Mouse (Mus musculus): ENCODE results near the gene 2310022B05Rik. TPM values are rescaled to one million over a fixed set of nuclear protein-coding genes. Genes with fewer than 3 reads are reported as not detected.

2310022B05Rik gene
- 42.1 and 45.9 TPM in 2 replicates for polyA plus RNA-seq (2012; rRNA removed)

DNA sequence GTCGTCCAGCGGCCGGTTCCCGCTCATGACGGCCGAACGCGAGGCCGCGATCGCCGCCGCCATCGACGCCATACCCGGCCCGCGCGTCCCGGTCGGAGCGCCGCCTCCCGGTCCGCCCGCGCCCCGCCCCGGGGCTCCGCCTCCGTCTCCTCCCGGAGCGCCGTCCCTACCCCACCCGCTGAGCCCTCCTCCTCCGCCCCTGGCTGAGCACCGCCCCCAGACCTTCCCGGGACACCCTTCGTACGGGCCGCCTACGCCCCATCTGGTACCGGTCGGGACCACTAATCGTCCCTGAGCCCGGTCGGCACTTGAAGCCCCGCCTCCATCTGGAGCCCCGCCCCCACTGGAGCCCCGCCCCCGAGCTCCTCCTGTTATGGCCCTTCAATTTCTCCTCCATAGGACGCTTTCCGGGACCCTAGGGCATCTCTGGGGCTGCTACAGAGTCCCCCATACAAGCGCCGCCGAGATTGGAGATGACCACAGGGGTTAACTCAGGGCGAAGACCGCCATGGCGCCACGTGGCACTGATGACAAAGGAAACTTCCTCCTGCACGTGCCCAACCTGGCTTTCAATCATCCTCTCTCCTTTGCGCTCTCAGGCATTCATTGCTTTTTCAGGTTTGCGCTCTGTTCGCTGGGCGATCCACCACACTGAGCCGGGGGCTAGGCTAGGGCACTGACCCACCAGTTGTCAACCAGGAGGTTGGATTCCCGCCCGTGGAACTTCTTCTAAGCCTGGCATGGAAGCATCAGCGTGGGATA lies at the start of gene 2310022B05Rik:
Gene 2310022B05Rik, minus strand, starts transcription at position 258 of the 762 bp plus-strand sequence.
- DNase-seq (ENCODE audit: low spot score): peak; percentile 78

DNA sequence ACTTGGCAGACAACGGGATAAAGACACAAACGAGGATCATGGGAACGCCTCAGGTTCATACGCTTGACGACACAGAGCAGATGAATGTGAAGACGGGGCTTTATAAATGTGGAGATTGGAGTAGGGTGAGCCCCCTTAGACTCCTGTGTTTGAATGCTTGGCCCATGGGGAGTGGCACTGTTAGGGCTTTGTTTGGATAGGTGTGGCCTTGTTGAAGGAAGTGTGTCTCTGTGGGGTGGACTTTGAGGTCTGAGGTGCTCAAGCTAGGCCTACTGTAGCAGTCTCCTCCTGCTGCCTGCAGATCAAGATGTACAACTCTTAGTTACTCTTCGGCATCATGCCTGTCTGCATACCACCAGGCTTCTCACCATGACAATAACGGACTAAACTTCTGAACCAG lies 42.7 kb upstream of the 2310022B05Rik start:
- no peak for DNase-seq (ENCODE audit: low spot score)

DNA sequence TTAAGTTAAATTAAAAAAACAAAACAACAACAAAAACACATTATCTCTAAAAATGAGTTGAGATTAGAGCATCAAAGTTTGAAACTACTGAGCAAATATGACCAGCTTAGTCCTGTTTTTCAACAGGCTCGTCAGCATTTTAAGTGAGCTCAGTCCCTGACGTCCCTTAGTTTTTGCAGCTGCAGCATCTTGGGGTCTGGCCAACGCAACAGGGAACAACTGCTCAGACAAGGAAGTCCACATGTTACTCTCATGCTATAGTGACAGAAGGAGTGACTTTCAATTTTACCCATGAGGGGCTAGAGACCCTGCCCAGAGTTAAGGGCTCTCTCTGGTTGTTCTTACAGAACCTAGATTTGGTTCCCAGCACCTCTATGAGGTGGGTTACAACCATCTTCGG lies 41.2 kb upstream of the 2310022B05Rik start:
- DNase-seq (ENCODE audit: low spot score): no peak

DNA sequence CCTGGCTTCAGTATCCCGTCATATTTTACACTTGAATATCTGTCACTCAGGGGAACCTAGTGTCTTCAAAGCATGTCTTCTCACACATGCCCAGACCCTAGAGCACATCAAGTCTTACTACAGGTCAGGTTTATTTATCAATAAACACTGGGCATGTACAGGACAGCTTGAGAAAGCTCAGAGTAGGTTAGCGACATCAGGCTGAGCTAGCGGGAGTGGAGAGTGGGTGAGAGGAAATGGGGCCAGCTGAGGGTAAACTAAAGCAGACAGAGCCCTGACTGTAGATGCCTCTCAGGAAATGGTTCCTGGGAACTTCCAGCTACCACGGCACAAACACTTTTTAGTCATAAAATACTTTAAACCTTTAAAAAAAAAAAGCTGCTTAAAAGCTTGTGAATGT lies 40.4 kb upstream of the 2310022B05Rik start:
- DNase-seq (ENCODE audit: low spot score): no peak

DNA sequence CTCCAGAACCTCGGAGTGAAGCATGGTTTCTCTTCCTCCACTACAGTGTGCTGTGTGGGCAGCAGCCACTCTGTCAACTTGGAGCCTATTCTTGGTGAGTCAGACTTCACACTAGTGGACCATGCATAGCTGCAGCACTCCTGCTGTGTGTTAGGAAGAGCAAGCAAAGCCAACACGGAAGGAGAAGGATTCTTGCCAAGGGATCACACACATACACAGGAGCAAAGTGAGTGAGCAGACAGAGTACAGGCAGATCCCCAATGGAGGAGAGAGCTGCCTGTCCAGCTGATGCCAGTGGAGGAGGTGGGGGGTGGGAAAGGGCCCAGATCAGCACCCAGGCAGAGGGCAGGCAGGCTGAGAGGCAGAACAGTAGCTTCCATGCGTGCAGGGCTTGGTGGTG lies 39.0 kb upstream of the 2310022B05Rik start:
- no peak for DNase-seq (ENCODE audit: low spot score)

DNA sequence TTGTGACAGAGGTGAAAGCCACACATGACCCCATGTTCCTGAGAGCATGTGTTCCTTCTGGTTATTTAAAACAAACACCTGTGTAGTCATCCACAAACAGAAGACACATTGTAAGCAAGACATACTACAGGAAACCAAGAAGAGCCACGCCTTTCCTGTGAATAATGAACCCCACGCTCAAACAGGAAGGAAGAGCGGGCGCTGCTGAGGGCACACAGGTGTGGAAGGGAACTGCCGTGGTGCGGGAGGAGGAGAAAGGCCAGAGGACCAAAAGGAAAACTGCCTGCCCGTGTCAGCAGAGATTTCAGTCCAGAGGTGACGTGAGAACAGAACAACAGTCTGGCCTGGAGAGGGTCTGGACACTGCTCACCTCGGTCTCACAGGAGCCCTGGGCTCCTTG lies 37.9 kb upstream of the 2310022B05Rik start:
- no peak for DNase-seq (ENCODE audit: low spot score)

DNA sequence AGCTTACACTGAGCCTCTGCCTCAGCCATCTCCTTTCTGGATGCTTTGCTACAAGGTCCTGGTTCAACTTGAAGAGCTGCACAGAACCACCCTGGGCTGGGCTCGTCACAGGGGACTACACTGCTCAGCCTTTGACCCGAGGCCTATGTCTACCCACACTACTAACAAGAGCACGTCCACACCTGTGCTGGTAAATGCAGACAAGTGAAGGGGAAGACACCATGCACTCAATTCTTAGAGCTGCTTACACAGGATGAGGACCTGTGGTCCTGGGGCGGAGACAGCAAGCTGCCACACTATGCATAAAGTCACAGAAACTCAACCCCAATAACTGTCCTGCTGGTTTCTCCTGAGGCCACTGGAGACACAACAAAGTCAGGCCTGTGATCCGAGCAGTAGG lies 37.1 kb upstream of the 2310022B05Rik start:
- DNase-seq (ENCODE audit: low spot score): no peak

DNA sequence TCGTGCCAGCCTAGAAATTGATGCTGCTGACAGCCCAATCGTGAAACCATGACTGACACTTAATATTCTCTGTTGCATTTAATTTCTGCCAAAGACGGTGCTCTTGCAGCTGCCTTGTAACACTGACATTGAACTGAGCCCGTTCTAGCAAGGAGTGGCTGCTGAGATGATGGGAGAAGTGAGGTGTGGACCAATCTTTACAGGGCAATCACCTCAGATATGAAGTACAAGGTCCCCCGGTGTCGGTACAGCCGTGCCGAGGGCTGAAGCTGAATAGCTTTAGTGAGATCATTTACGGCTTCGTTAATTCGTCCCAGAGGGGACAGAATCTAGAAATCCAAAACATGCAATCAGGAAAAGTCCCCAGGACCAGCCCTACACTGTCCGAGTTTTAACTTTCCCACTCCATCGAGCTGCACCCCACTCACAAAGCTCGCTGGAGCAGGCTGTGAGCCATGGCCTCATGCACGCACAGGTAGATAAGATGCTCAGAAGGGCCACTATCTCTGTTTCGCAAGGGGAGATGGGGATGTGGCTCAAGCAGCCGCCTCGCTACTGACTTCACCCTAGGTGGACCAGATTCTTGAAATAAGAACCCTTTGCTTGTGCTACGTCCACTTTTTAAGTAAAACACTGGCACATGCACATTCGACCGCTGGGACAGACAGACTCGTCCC lies 32.4 kb upstream of the 2310022B05Rik start:
- no peak for DNase-seq (ENCODE audit: low spot score)

DNA sequence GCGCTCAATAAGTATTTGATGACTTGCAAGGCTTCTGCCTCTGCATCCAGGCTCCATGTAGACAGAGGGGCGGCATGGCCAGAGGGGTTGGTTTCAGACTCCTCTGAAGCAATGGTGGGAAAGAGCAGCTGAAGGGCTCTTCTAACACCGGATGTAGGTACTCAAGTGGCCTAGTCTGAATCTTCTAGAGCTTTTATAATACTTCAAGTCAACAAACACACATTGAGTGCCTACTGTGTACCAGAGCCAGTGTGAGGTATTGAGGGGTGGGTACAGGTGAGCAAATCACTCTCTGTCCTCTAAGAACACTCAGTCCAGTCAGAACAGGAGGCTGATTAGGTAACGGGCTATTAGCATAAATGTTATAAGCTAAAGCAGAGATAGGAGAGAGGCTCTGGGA lies 28.5 kb upstream of the 2310022B05Rik start:
- DNase-seq (ENCODE audit: low spot score): no peak

DNA sequence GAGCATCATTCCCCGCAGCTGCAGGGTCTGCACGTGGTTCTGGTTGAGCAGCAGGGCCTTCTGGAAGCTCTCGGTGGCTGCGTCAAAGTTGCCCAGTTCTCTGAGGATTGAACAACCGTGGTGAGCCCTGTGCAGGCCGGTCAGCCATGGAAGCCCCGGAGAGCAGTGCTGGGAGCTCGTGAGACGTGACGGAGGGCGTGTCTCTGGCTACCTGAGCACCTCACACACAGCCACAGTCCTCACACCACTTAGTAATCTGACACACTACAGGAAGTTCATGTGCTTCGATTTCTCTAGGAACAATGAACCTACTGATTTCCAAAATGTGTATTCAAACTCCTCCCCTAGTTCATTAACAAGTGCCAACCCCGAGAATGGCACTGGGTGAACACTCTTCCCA lies 25.7 kb upstream of the 2310022B05Rik start:
- no peak for DNase-seq (ENCODE audit: low spot score)

DNA sequence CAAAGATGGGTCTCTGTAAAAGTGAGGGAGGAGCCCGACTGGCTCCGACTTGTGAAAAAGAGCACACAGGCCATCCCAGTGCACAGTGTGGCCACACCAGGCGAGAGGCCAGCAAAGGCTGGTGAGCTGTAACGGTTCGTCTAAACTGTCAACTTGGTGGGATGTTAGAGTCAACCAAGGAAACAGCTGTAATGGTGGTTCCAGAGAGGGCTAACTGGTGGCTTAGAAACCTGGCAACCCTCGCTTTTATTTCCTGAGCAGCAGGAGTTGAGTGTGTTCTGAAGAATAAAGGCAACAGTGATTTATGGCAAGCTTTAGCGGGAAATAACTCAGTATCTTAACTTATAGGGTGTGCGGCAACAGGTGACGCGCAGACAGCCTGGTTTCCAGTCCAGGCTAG lies 19.0 kb upstream of the 2310022B05Rik start:
- no peak for DNase-seq (ENCODE audit: low spot score)

DNA sequence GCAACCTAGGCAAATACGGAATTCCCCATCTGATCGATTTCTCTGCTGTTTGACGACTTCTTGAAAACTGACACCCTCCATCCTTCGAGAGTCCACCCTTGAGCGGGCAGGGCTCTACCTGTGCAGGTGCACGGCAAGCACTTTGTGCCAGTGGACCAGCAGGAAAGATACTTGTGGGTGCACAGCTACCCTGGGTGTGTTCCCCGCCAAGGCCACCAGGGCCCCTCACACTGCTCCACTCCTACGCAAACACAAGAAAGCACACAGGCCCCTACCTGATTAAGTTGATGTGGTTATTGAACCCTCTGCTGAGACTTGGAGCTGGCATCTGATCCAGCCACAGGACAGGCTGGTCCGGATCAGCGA lies 18.6 kb upstream of the 2310022B05Rik start:
- no peak for DNase-seq (ENCODE audit: low spot score)

DNA sequence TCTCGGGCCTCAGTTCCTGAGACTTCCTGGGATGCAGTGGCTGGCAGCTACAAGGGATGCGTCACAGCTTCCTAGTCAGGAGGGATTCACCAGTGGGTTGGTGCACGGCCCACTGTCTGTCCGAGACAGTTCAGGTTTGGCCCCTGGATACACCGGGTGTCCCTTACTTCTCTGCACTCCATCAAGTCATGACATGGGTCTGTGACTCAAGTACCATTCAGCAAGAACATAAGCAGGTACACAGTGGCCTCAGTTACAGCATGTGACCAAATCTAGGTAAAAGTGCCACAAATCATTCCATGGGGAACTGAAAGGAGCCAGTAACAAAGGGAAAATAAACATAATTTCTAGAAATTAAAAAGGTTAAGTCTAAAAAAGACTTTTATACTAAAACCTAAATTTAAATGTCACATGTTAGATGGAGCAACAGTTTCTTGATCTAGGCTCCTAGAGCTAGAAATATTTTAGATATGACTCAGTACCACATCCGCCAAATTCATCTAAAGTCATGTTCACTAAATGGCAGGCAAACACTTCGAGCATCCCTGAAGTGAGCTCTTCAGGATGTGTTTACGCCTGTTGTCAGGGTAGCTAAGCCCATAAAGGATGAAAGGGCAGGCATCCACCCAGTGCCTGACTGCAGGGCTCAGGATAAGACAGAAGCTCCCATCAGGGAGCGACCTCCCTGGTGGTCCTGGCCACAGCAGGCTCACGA lies 18.1 kb upstream of the 2310022B05Rik start:
- DNase-seq (ENCODE audit: low spot score): no peak

DNA sequence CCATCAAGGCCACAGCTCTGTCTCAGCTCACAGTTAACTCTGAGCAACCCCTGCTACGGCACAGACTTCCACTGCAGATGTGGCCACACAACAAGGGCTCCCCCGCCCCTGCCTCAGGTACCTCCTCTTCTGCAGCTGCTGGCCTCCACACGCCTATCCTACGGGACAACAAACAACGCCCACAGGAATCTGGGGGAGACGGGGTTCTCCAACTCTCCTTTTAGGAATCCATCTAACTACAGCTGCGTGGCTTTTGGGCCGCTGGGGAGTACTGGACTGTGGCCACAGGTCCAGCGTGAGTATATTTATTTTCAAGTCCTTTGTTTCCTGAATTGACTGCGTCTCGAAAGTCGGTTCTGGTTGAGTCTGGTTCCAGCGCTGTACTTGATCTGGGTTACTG lies 15.1 kb upstream of the 2310022B05Rik start:
- no peak for DNase-seq (ENCODE audit: low spot score)

DNA sequence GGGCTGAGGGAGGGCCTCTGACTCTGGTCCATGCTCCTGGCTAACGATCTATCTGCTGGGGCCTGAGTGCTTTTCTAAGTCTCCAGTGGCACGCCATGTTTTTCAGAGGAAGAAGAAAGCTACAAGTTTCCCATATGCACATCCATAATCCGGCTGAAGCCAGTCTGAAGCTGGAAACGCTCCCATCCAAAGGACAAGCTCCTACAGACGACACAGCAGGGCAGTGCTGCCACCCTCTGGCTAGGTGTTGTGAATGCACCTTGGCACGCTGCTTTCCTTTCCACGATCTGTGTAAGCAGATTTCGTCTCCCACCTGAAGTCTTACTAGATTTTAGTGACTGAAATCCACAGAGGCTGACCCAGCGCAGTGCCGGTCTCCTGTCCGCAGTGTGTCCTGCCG lies 14.3 kb upstream of the 2310022B05Rik start:
- DNase-seq (ENCODE audit: low spot score): peak; percentile 50

DNA sequence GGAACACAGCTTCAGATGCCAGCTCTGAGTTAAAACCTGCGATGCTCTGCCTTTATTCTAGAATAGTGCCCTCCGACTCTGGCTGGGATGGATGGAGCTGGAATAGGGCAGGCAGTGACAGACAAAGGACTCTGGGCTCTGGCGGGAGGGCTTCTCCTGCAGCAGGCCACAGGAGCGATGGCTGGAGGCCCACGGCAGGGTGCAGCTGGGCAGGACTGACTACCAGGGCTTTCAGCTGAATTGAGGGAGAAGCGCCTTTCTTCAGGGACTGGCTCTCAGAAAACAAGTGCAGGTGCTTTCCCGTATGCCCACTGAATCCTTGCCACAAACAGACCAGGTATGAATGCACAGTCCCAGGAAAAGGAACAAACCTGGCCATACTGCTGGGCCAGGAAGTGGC lies 13.9 kb upstream of the 2310022B05Rik start:
- DNase-seq (ENCODE audit: low spot score): no peak

DNA sequence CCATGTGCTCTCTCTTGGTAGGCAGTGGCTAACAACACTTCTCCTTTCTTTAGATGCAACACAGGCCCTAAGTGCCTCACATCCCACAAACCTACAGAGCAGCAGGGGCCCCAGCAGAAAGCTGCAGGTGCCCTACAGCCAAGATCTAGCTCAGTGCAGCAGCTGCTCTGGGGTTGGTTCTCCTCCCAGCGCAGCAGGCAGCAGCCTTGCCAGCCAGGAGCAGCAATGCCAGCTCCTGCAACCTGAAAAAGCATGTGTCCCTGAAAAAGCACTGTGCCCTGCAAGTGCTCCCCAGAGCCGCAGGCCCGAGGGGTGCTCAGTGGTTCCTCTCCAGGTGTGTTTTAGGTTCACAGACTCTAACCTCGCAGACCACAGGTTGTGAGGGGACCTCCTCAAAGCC lies 13.5 kb upstream of the 2310022B05Rik start:
- no peak for DNase-seq (ENCODE audit: low spot score)

DNA sequence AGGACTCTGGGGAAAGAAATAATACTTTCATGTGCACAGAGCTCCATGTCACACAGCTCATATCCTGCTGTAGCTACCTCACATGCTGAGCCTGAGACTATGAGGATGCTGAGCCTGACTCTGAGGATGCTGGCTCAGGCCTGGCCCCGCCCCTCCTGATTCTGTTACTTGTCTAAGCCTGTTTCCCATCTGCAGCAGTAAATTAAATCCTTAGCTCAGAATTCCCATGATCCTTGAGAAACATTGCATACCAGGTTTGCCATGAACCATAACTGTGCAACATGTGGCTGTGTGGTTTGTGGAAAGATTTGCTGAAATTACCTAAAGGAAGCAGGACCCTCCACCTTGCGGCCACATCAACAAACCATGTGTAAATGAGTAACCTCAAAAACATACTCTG lies 9.2 kb upstream of the 2310022B05Rik start:
- no peak for DNase-seq (ENCODE audit: low spot score)

DNA sequence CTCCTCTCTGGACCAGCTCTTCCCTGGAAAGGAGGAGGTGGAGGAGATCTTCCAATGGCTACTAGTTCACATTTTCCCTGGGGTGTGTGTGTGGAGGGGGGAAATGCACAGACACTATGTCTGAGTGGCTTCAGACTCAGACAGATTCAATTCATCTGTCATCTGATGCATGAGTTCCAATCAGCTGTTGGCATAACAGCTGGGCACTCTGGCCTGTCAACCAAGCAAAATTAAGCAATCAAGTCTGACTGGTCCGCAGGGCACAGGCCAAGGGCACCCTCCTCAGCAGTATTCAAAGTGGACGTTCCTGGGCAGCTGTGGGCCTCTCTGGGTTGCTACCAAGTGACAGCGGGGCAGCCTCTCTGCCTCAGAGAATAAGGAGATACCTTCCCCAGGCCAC lies 5.6 kb upstream of the 2310022B05Rik start:
- DNase-seq (ENCODE audit: low spot score): no peak

DNA sequence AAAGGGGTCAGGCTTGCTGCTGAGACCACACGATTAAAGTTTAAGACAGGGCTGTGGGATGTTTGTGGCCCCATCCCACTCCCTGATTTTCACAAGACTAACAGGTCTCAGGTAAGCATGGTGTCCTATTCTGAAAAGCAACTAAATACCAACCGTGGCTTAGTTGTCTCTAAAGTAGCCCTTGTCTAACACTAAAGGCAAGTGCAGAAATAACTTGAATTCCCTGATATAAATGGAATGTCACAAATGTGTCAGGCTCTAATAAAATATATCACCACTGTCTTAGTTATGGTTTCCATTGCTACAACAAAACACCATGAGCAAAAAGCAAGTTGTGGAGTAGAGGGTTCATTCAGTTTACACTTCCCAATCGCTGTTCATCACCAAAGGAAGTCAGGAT lies 1.2 kb upstream of the 2310022B05Rik start:
- no peak for DNase-seq (ENCODE audit: low spot score)

DNA sequence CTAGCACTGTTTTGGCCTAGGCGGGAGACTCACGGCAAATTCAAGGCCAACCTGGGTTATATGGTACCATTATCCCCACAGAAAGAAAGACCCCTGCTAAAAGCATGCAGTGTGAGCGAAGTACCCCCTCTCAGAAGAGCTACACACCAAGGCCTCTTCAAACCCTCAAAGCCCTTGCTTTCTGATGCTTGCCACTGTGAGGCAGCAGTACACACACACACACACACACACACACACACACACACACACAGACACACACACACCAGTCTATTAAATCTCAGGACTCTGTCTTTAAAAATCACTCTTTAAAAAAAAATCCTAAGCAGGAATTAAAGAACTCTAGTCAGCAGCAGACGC lies 683 bp upstream of the 2310022B05Rik start:
- DNase-seq (ENCODE audit: low spot score): no peak

DNA sequence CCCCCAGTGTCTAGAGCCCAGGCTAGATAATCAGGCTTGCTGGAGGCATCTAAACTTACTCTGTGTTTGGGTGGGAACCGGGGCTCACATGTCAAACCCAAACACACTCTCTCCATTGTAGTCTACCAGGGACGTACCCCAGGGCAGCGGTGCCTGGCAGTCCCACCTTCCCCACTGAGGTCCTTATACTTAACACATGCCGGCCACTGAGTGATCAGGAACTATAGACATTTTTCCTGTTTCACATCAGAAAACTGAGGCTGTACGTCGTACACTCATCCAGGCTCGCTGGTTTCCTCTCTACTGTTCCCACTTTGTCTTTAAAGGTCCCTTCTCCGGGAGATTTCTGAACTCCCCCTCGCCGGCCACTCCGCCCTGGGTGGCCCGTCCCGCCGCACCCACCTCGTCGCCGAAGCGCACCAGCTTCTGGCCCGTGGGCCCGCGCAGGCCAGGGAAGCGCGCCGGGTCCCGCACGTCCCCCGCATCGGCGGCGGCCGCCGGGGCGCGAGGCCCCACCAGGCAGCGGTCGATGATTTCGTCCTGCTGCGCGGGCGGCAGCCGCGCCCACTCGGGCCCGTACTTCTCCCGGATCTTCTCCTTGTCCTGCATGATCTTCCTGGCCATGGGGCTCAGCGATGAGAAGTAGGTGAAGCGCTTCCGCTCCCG lies 590 bp downstream of the 2310022B05Rik start:
- DNase-seq (ENCODE audit: low spot score): no peak

DNA sequence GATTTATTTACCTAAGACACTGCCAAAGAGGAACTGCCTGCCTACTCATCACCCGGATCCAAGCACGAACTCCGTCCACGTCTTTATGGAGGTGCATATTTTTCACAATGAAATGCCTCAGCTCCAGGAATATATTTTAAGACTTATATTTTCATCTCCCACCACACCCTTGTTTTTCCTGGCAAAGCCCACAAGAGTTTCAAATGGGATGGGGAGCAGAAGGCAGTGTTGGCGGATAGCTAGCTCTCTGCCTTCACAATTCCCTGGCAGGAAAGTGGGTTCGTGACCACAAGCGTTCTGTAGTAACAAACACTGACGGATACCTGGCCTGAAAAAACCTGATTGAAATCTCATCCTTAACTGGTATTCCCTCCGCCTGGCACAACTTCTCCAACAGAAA lies 1.4 kb downstream of the 2310022B05Rik start:
- DNase-seq (ENCODE audit: low spot score): no peak

Data from urinary bladder, adult 2 months (tissue).